Mouse (Mus musculus) erythroblast, embryonic 14.5 days (primary cell): ENCODE measurements around the gene Plekha1.

Experiments
- GATA1 ChIP-seq: IDR thresholded peaks from 2 replicates; pipeline ENCODE4 v1.6.1; 2012; ENCODE audit warnings: low read length, inconsistent platforms, mixed read lengths
- TAL1 ChIP-seq: IDR thresholded peaks from 3 replicates; pipeline ENCODE4 v1.6.1; 2012; ENCODE audit warnings: low read length, inconsistent platforms, mixed read lengths

DNA sequence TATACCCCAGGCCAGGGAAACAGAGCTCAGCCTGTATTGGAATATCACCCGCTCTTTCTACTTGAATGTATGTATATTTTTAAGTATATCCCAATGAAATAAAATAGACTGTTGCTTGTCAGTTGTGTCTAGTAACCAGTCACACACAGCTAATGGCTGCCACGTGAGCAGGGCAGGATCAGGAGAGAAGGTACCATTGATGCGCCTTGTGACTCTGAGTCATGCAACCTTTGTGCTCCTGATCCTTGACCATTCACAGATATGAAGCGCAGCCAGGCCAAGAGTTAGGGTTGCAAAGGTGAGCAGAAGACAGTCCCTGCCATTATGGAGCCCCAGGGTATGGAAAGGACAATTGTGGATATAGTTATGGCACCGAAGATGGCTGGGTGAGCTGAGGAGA lies 34.0 kb upstream of the Plekha1 start:
- no peak for TF ChIP-seq GATA1
- no peak for TF ChIP-seq TAL1
